Mouse (Mus musculus): ENCODE results near the gene Nr1i3. TPM values are rescaled to one million over a fixed set of nuclear protein-coding genes. Genes with fewer than 3 reads are reported as not detected.

The Nr1i3 gene
- polyA plus RNA-seq, 1 experiment = not detected

GRCm38 (mm10) chr1:171221281-171222193 lies 7.8 kb downstream of the Nr1i3 start:
- peak overlapping the region; percentile 69 for H3K4me3 ChIP-seq (ENCODE audit: extremely low read depth, insufficient read depth, insufficient read length)
- no peak for TF ChIP-seq POLR2A (IDR thresholded peaks at IDR 0.05; ENCODE audit: low read depth, low read length)
- TF ChIP-seq CTCF (IDR thresholded peaks at IDR 0.05; ENCODE audit: extremely low read depth, insufficient read depth, insufficient read length, insufficient replicate concordance) = no peak
- H3K36me3 ChIP-seq (ENCODE audit: control insufficient read depth, insufficient read depth, low read length) = peaks cover 4% of the 10 kb centered on the region; the same call in 1 of the 2 replicates
- no peaks in the 10 kb centered on the region for H3K27me3 ChIP-seq (ENCODE audit: control insufficient read depth, insufficient read depth, low read length)
- 11% methylated on average over 22 of the region's 22 CpGs for WGBS
- H3K27ac ChIP-seq (ENCODE audit: insufficient read depth, low read length) = no peak overlapping the region
- H3K4me1 ChIP-seq (ENCODE audit: control insufficient read depth, insufficient read depth, insufficient read length) = peaks cover 11% of the 10 kb centered on the region; the same call in 1 of the 2 replicates
- peak in 1 of 2 experiments; percentile 15 for DNase-seq (ENCODE audit: low read depth in 1 of 2, low spot score in 2 of 2)

DNA sequence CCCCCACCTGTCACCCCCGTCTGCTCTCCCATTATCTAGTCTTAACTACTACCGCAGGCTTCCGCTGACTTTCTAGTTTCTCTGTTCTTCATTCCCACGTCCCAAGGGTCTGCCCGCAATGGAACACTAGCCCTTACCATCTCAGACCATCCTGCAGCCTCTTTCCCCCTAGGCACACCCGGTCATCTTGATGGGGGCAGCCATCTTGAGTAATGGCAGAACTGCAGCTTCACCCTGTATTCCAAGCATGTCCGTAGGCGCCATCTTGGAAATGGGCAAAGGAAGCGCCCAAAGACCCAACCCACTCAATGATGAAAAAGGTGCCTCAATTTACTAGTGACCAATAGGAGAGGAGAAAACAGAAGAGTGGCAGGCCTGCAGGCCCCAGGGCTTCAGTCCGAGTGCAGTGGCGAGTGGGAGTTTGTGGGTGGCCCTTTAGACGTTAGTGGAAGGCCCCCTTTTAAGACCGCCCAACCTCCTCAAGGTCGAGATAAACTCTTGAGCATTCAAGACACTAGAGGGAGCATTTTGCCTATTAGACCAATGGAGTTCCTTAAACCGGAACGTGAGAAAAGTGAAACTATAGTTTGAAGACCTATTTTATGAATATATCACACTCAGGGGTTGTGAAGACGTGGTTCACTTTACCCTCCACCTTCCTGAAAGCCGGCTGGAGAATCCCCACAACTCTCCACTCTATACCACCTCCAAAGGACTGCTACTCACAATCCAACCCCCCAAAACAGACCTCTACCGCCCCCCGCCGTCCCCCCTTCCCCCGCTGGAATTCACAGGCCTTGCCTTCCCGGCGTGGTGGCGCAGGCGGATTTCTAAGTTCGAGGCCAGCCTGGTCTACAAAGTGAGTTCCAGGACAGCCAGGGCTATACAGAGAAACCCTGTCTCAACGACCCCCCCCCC lies 8.7 kb downstream of the Nr1i3 start, which contains the start of gene Tomm40l:
Gene Tomm40l (minus strand): TSS at position 277 of the 918 bp plus-strand sequence.
- DNase-seq (ENCODE audit: low read depth in 1 of 2, low spot score in 2 of 2) = peak; percentile 87 to 99
- TF ChIP-seq POLR2A (IDR thresholded peaks at IDR 0.05; ENCODE audit: low read depth, low read length) = peak; percentile 8; the same call in 1 of the 2 replicates
- TF ChIP-seq CTCF (IDR thresholded peaks at IDR 0.05; ENCODE audit: extremely low read depth, insufficient read depth, insufficient read length, insufficient replicate concordance) = peak; percentile 15; the same call in 1 of the 2 replicates
- Histone ChIP-seq H3K27ac (ENCODE audit: insufficient read depth, low read length) (peak within 1 kb of the TSS; percentile 82), H3K4me3 (ENCODE audit: extremely low read depth, insufficient read depth, insufficient read length) (peak within 1 kb of the TSS; percentile 69), H3K27me3 (ENCODE audit: control insufficient read depth, insufficient read depth, low read length) (no peaks in the 10 kb centered on the region), H3K36me3 (ENCODE audit: control insufficient read depth, insufficient read depth, low read length) (peaks cover 4% of the 10 kb centered on the region; the same call in 1 of the 2 replicates), H3K4me1 (ENCODE audit: control insufficient read depth, insufficient read depth, insufficient read length) (peaks cover 11% of the 10 kb centered on the region; the same call in 1 of the 2 replicates)
- 2% methylated on average over 28 of the region's 28 CpGs for WGBS

DNA sequence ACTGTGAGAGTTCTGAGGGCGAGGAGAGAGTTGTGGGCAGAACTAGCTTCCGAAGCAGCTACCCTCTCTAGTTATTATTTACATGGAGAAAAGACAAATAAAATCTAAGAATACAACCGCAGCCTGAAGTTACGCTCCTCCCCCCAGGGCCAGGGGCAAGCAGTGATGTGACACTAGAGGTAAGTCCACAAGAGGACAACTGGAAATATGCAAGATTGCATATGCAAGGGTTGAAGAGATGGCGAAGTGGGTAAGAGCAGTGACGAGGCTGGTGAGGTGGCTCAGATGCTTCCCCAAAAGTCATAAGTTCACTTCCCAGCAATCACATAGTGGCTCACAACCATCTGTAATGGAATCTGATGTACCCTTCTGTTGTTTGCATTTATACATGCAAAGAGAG lies 9.4 kb downstream of the Nr1i3 start:
- H3K36me3 ChIP-seq (ENCODE audit: control insufficient read depth, insufficient read depth, low read length) = peaks cover 4% of the 10 kb centered on the region; the same call in 1 of the 2 replicates

GRCm38 (mm10) chr1:171223796-171224195 lies 10.0 kb downstream of the Nr1i3 start:
- H3K4me1 ChIP-seq (ENCODE audit: control insufficient read depth, insufficient read depth, insufficient read length) = peaks cover 11% of the 10 kb centered on the region; the same call in 1 of the 2 replicates
- 91% methylated on average over 2 of the region's 2 CpGs for WGBS

More for the DNA sequence above, 9.4 kb downstream of the Nr1i3 start:
- peak overlapping the region; percentile 82; the same call in 1 of the 2 replicates for H3K27ac ChIP-seq (ENCODE audit: insufficient read depth, low read length)
- H3K27me3 ChIP-seq (ENCODE audit: control insufficient read depth, insufficient read depth, low read length) = no peaks in the 10 kb centered on the region
- H3K4me1 ChIP-seq (ENCODE audit: control insufficient read depth, insufficient read depth, insufficient read length) = peaks cover 11% of the 10 kb centered on the region; the same call in 1 of the 2 replicates
- peak overlapping the region; percentile 65 for H3K4me3 ChIP-seq (ENCODE audit: extremely low read depth, insufficient read depth, insufficient read length)
- DNase-seq (ENCODE audit: low read depth in 1 of 2, low spot score in 2 of 2) = no peak
- WGBS = 81% methylated on average over 6 of the region's 6 CpGs
- TF ChIP-seq POLR2A (IDR thresholded peaks at IDR 0.05; ENCODE audit: low read depth, low read length) = no peak
- no peak for TF ChIP-seq CTCF (IDR thresholded peaks at IDR 0.05; ENCODE audit: extremely low read depth, insufficient read depth, insufficient read length, insufficient replicate concordance)

GRCm38 (mm10) chr1:171224857-171225256 lies 11.1 kb downstream of the Nr1i3 start, which contains the start of gene Apoa2:
TSS of gene Apoa2 (plus strand) at chr1:171225054.
- no peak for DNase-seq (ENCODE audit: low read depth in 1 of 2, low spot score in 2 of 2)
- Histone ChIP-seq H3K27ac (ENCODE audit: insufficient read depth, low read length) (no peak within 1 kb of the TSS), H3K27me3 (ENCODE audit: control insufficient read depth, insufficient read depth, low read length) (no peaks in the 10 kb centered on the region), H3K4me1 (ENCODE audit: control insufficient read depth, insufficient read depth, insufficient read length) (peaks cover 11% of the 10 kb centered on the region; the same call in 1 of the 2 replicates), H3K36me3 (ENCODE audit: control insufficient read depth, insufficient read depth, low read length) (no peaks in the 10 kb centered on the region; the same call in 1 of the 2 replicates), H3K4me3 (ENCODE audit: extremely low read depth, insufficient read depth, insufficient read length) (no peak within 1 kb of the TSS)
- WGBS = 95% methylated on average over 5 of the region's 5 CpGs
- TF ChIP-seq POLR2A (IDR thresholded peaks at IDR 0.05; ENCODE audit: low read depth, low read length) (no peak), CTCF (IDR thresholded peaks at IDR 0.05; ENCODE audit: extremely low read depth, insufficient read depth, insufficient read length, insufficient replicate concordance) (no peak)

More at GRCm38 (mm10) chr1:171223796-171224195, 10.0 kb downstream of the Nr1i3 start:
- no peak for DNase-seq (ENCODE audit: low read depth in 1 of 2, low spot score in 2 of 2)
- TF ChIP-seq POLR2A (IDR thresholded peaks at IDR 0.05; ENCODE audit: low read depth, low read length) (no peak), CTCF (IDR thresholded peaks at IDR 0.05; ENCODE audit: extremely low read depth, insufficient read depth, insufficient read length, insufficient replicate concordance) (no peak)
- no peak overlapping the region for H3K4me3 ChIP-seq (ENCODE audit: extremely low read depth, insufficient read depth, insufficient read length)
- peaks cover 4% of the 10 kb centered on the region; the same call in 1 of the 2 replicates for H3K36me3 ChIP-seq (ENCODE audit: control insufficient read depth, insufficient read depth, low read length)
- no peaks in the 10 kb centered on the region for H3K27me3 ChIP-seq (ENCODE audit: control insufficient read depth, insufficient read depth, low read length)
- no peak overlapping the region for H3K27ac ChIP-seq (ENCODE audit: insufficient read depth, low read length)

DNA sequence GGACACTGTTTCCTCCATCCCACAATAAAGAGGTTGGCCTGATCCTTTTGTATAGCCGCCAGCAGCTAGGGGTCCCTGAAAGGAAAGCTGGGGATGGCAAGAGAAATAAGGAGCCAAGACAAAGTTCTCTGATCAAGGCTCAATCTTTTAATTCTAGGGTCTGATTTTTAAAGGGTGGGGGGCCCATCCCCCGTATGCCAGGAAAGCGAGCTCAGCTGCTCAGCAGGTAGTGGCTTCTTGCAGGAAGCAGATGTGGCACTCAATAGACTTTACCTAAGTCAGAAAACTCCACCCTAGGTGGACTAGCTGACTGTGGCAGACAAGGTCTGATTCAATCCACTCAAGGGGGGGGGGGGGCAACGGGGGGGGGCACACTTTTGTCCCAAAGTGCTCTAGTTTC lies 13.0 kb downstream of the Nr1i3 start:
- no peak overlapping the region for H3K4me3 ChIP-seq (ENCODE audit: extremely low read depth, insufficient read depth, insufficient read length)
- 59% methylated on average over 4 of the region's 4 CpGs for WGBS
- no peaks in the 10 kb centered on the region for H3K27me3 ChIP-seq (ENCODE audit: control insufficient read depth, insufficient read depth, low read length)
- H3K36me3 ChIP-seq (ENCODE audit: control insufficient read depth, insufficient read depth, low read length) = no peaks in the 10 kb centered on the region
- no peak for TF ChIP-seq POLR2A (IDR thresholded peaks at IDR 0.05; ENCODE audit: low read depth, low read length)
- no peak for TF ChIP-seq CTCF (IDR thresholded peaks at IDR 0.05; ENCODE audit: extremely low read depth, insufficient read depth, insufficient read length, insufficient replicate concordance)
- DNase-seq (ENCODE audit: low read depth in 1 of 2, low spot score in 2 of 2) = no peak
- H3K27ac ChIP-seq (ENCODE audit: insufficient read depth, low read length) = no peak overlapping the region
- H3K4me1 ChIP-seq (ENCODE audit: control insufficient read depth, insufficient read depth, insufficient read length) = peaks cover 6% of the 10 kb centered on the region; the same call in 1 of the 2 replicates
